Mouse (Mus musculus): ENCODE data around the gene Tmem181a. TPM values are rescaled to one million over a fixed set of nuclear protein-coding genes. Genes with fewer than 3 reads are reported as not detected.
"Not testable (repeated sequence)": the region's sequence is repeated elsewhere in the genome, so short reads cannot be mapped to it uniquely, and the experiment has no call there.

Gene Tmem181a
- polyA plus RNA-seq (2015; fragmentation: Nextera tagmentation; extraction: Ambion mirVana), result 23.4 and 28.1 TPM in 2 replicates

GRCm38 (mm10) chr17:6256400-6257069 is at the start of gene Tmem181a:
Tmem181a (plus strand) TSS chr17:6256860.
- ATAC-seq, result peak; percentile 86
- not testable (repeated sequence) for H3K9me3 ChIP-seq (replicated peaks); H3K4me1 ChIP-seq; H3K27ac ChIP-seq; H3K36me3 ChIP-seq (ENCODE audit: poor library complexity, severe bottlenecking); H3K27me3 ChIP-seq; H3K9ac ChIP-seq
- WGBS, result under 1% methylated on average over 22 of the region's 51 CpGs
- peak within 1 kb of the TSS; percentile 33 for H3K4me3 ChIP-seq
- H3K4me2 ChIP-seq, result peak within 1 kb of the TSS; percentile 57

- 98% methylated on average over 1 of the region's 1 CpGs for WGBS
- no peaks in the 10 kb centered on the region for H3K9me3 ChIP-seq (replicated peaks)
- H3K9ac ChIP-seq, result no peak overlapping the region
- ATAC-seq, result no peak
- H3K4me1 ChIP-seq, result no peaks in the 10 kb centered on the region
- no peak overlapping the region for H3K4me3 ChIP-seq
- H3K27ac ChIP-seq, result no peak overlapping the region
- no peaks in the 10 kb centered on the region for H3K27me3 ChIP-seq
- H3K4me2 ChIP-seq, result no peak overlapping the region
- peaks cover 89% of the 10 kb centered on the region for H3K36me3 ChIP-seq (ENCODE audit: poor library complexity, severe bottlenecking)
These were observed 44.9 kb upstream of the Tmem181a start for GRCm38 (mm10) chr17:6211721-6212120.

GRCm38 (mm10) chr17:6215640-6216039 is 41.0 kb upstream of the Tmem181a start:
- H3K36me3 ChIP-seq (ENCODE audit: poor library complexity, severe bottlenecking), result peaks cover 67% of the 10 kb centered on the region
- 86% methylated on average over 4 of the region's 4 CpGs for WGBS
- H3K4me3 ChIP-seq, result no peak overlapping the region
- H3K27ac ChIP-seq, result no peak overlapping the region
- H3K9me3 ChIP-seq (replicated peaks), result no peaks in the 10 kb centered on the region
- H3K9ac ChIP-seq, result no peak overlapping the region
- H3K27me3 ChIP-seq, result no peaks in the 10 kb centered on the region
- H3K4me1 ChIP-seq, result no peaks in the 10 kb centered on the region
- no peak overlapping the region for H3K4me2 ChIP-seq
- no peak for ATAC-seq

- no peak overlapping the region for H3K9ac ChIP-seq
- no peak overlapping the region for H3K4me3 ChIP-seq
- no peak overlapping the region for H3K4me2 ChIP-seq
- 94% methylated on average over 10 of the region's 10 CpGs for WGBS
- no peaks in the 10 kb centered on the region for H3K4me1 ChIP-seq
- H3K36me3 ChIP-seq (ENCODE audit: poor library complexity, severe bottlenecking), result peaks cover 62% of the 10 kb centered on the region
- no peaks in the 10 kb centered on the region for H3K27me3 ChIP-seq
- H3K9me3 ChIP-seq (replicated peaks), result no peaks in the 10 kb centered on the region
- no peak for ATAC-seq
- H3K27ac ChIP-seq, result no peak overlapping the region
These were observed 40.1 kb upstream of the Tmem181a start for GRCm38 (mm10) chr17:6216514-6216913.

- not testable (repeated sequence) for H3K27ac ChIP-seq; H3K9ac ChIP-seq; H3K4me2 ChIP-seq; H3K4me3 ChIP-seq; H3K4me1 ChIP-seq; ATAC-seq; H3K27me3 ChIP-seq; H3K36me3 ChIP-seq (ENCODE audit: poor library complexity, severe bottlenecking); H3K9me3 ChIP-seq (replicated peaks)
- no CpG with 5 or more reads among the region's 7 CpGs for WGBS
These were observed 24.0 kb upstream of the Tmem181a start for GRCm38 (mm10) chr17:6232633-6233032.

GRCm38 (mm10) chr17:6251298-6251697 is 5.4 kb upstream of the Tmem181a start:
- not testable (repeated sequence) for H3K36me3 ChIP-seq (ENCODE audit: poor library complexity, severe bottlenecking); H3K9me3 ChIP-seq (replicated peaks); H3K4me1 ChIP-seq; H3K27ac ChIP-seq; ATAC-seq; H3K4me3 ChIP-seq; H3K27me3 ChIP-seq; H3K9ac ChIP-seq; H3K4me2 ChIP-seq
- WGBS, result 100% methylated on average over 1 of the region's 1 CpGs

GRCm38 (mm10) chr17:6257070-6257456 is 403 bp downstream of the Tmem181a start:
- H3K9me3 ChIP-seq (replicated peaks); H3K9ac ChIP-seq; H3K27ac ChIP-seq; ATAC-seq; H3K27me3 ChIP-seq; H3K4me1 ChIP-seq; H3K36me3 ChIP-seq (ENCODE audit: poor library complexity, severe bottlenecking): not testable (repeated sequence)
- WGBS, result 2% methylated on average over 11 of the region's 20 CpGs
- peak overlapping the region; percentile 33 for H3K4me3 ChIP-seq
- peak overlapping the region; percentile 57 for H3K4me2 ChIP-seq

GRCm38 (mm10) chr17:6269876-6270831 is 13.5 kb downstream of the Tmem181a start:
- H3K27ac ChIP-seq; H3K27me3 ChIP-seq; H3K4me1 ChIP-seq; H3K36me3 ChIP-seq (ENCODE audit: poor library complexity, severe bottlenecking); H3K9me3 ChIP-seq (replicated peaks): not testable (repeated sequence)
- Histone ChIP-seq H3K4me3 (peak overlapping the region; percentile 48), H3K9ac (peak overlapping the region; percentile 64), H3K4me2 (peak overlapping the region; percentile 66)
- 1% methylated on average over 52 of the region's 84 CpGs for WGBS
- peak; percentile 91 for ATAC-seq

GRCm38 (mm10) chr17:6270840-6271239 is 14.2 kb downstream of the Tmem181a start:
- under 1% methylated on average over 25 of the region's 25 CpGs for WGBS
- peak; percentile 0; the same call in 1 of the 2 replicates for ATAC-seq
- H3K36me3 ChIP-seq (ENCODE audit: poor library complexity, severe bottlenecking); H3K27ac ChIP-seq; H3K27me3 ChIP-seq; H3K4me1 ChIP-seq; H3K9me3 ChIP-seq (replicated peaks): not testable (repeated sequence)
- H3K4me2 ChIP-seq, result peak overlapping the region; percentile 66
- peak overlapping the region; percentile 64 for H3K9ac ChIP-seq
- peak overlapping the region; percentile 48 for H3K4me3 ChIP-seq

- H3K27ac ChIP-seq; H3K9ac ChIP-seq; H3K9me3 ChIP-seq (replicated peaks); H3K4me2 ChIP-seq; ATAC-seq; H3K36me3 ChIP-seq (ENCODE audit: poor library complexity, severe bottlenecking); H3K27me3 ChIP-seq; H3K4me1 ChIP-seq; H3K4me3 ChIP-seq: not testable (repeated sequence)
- 95% methylated on average over 6 of the region's 6 CpGs for WGBS
These were observed 15.3 kb downstream of the Tmem181a start for GRCm38 (mm10) chr17:6271970-6272369.

- 96% methylated on average over 5 of the region's 6 CpGs for WGBS
- ATAC-seq, result not testable (repeated sequence)
These were observed 18.0 kb downstream of the Tmem181a start for GRCm38 (mm10) chr17:6274693-6275092.

GRCm38 (mm10) chr17:6279205-6279604 is 22.5 kb downstream of the Tmem181a start:
- not testable (repeated sequence) for H3K4me1 ChIP-seq; H3K4me2 ChIP-seq; H3K4me3 ChIP-seq; H3K27me3 ChIP-seq; H3K27ac ChIP-seq; H3K9ac ChIP-seq; H3K36me3 ChIP-seq (ENCODE audit: poor library complexity, severe bottlenecking); ATAC-seq; H3K9me3 ChIP-seq (replicated peaks)
- 69% methylated on average over 8 of the region's 8 CpGs for WGBS

More at GRCm38 (mm10) chr17:6274693-6275092, 18.0 kb downstream of the Tmem181a start:
- not testable (repeated sequence) for H3K9ac ChIP-seq; H3K4me2 ChIP-seq; H3K4me3 ChIP-seq; H3K9me3 ChIP-seq (replicated peaks); H3K27me3 ChIP-seq; H3K27ac ChIP-seq; H3K4me1 ChIP-seq; H3K36me3 ChIP-seq (ENCODE audit: poor library complexity, severe bottlenecking)
